Mouse (Mus musculus) CD4-positive, CD25-positive, alpha-beta regulatory T cell (primary cell): ENCODE data around the gene Gm3854. TPM values are rescaled to one million over a fixed set of nuclear protein-coding genes. Genes with fewer than 3 reads are reported as not detected.

Source experiments
- polyA plus RNA-seq: library from polyadenylated mRNA; unstranded; fragments of 100-300 nt; shearing (Covaris generic); gene quantifications from one replicate; pipeline ENCODE4 v1.2.1, GENCODE M21; 2017

The Gm3854 gene
- 0.99 TPM for polyA plus RNA-seq

GRCm38 (mm10) chr7:6343501-6344071 is at the start of gene Gm3854:
TSS of gene Gm3854 (plus strand) at chr7:6343759.

GRCm38 (mm10) chr7:6331233-6331956 is 12.2 kb upstream of the Gm3854 start, which contains the start of gene Zfp583:
TSS of gene Zfp583 (minus strand) at chr7:6331285.

DNA sequence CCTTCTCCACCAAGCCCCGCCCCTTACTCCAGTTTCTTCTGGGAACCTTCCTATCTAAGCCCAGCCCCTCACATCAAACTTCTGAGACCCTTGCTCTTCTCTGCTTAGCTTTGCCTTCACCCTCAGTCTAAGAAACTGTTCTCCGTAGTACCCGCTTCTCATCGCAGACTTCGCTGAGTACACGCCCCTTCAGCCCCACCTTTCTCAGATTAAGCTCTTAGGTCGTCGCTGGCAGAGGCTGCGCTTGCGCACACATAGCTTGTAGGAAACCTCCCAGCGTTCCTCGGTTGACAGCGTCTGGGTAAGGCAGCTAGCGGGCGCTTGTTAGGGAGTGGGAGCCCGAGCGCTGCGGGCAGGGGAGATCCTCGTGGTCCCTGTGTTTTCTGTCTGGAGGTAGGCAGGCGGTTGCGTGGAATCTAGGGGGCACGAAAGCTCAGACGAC is 19.5 kb downstream of the Gm3854 start, which contains the start of gene Zfp78:
Zfp78 (plus strand) TSS at position 234 of the 442 bp plus-strand sequence.

GRCm38 (mm10) chr7:6383044-6383455 is 39.5 kb downstream of the Gm3854 start, which contains the start of gene Zfp28:
TSS of gene Zfp28 (plus strand) at chr7:6383295.

GRCm38 (mm10) chr7:6397996-6398975 is 54.7 kb downstream of the Gm3854 start, which contains the start of gene Smim17:
TSS of gene Smim17 (plus strand) at chr7:6398715.

Other genes with a start within 250 kb of the Gm3854 start
- gene Zfp787, start 187.8 kb upstream of the Gm3854 start, polyA plus RNA-seq = 43.6 TPM
- 45.8 TPM for gene Zfp444, start 171.5 kb upstream of the Gm3854 start, polyA plus RNA-seq
- gene Galp, start 146.7 kb upstream of the Gm3854 start, polyA plus RNA-seq = not detected
- not detected for gene Zscan5b, start 121.5 kb upstream of the Gm3854 start, polyA plus RNA-seq
- gene Epp13, start 91.0 kb upstream of the Gm3854 start, polyA plus RNA-seq = not detected
- 6.1 TPM for gene Zfp667, start 57.2 kb upstream of the Gm3854 start, polyA plus RNA-seq
- gene Zfp583, start 12.5 kb upstream of the Gm3854 start, polyA plus RNA-seq = 1.1 TPM
- 4.2 TPM for gene Zfp78, start 19.5 kb downstream of the Gm3854 start, polyA plus RNA-seq
- gene Zfp28, start 39.5 kb downstream of the Gm3854 start, polyA plus RNA-seq = 14.5 TPM
- gene Smim17, start 55.0 kb downstream of the Gm3854 start, polyA plus RNA-seq = not detected
- not detected for gene Gm20715, start 66.5 kb downstream of the Gm3854 start, polyA plus RNA-seq
- 0.17 TPM for gene Olfr1344, start 94.9 kb downstream of the Gm3854 start, polyA plus RNA-seq
- gene Olfr1336, start 112.4 kb downstream of the Gm3854 start, polyA plus RNA-seq = not detected
- not detected for gene Olfr1346, start 123.3 kb downstream of the Gm3854 start, polyA plus RNA-seq
- gene Olfr5, start 143.2 kb downstream of the Gm3854 start, polyA plus RNA-seq = not detected
- not detected for gene Olfr1347, start 156.0 kb downstream of the Gm3854 start, polyA plus RNA-seq
- gene Olfr1348, start 165.0 kb downstream of the Gm3854 start, polyA plus RNA-seq = not detected
- gene Olfr1349, start 179.2 kb downstream of the Gm3854 start, polyA plus RNA-seq = 0.05 TPM
- gene Olfr1350, start 221.1 kb downstream of the Gm3854 start, polyA plus RNA-seq = not detected